Mouse (Mus musculus) cerebellum, adult 2 months (tissue): ENCODE data around the gene Isoc2a.

Experiments
- CTCF ChIP-seq: fragments of 200-500 bp; IDR thresholded peaks from 2 replicates; pipeline ENCODE4 v1.5.1; 2011; ENCODE audit warnings: low read depth, mild to moderate bottlenecking, control low read depth, low read length, moderate library complexity, borderline replicate concordance; ENCODE audit not compliant: insufficient read depth
- POLR2A ChIP-seq: fragments of 200-500 bp; IDR thresholded peaks from 2 replicates; pipeline ENCODE4 v1.6.1; 2011; ENCODE audit warnings: low read length, control low read depth, borderline replicate concordance; ENCODE audit not compliant: insufficient read depth

DNA sequence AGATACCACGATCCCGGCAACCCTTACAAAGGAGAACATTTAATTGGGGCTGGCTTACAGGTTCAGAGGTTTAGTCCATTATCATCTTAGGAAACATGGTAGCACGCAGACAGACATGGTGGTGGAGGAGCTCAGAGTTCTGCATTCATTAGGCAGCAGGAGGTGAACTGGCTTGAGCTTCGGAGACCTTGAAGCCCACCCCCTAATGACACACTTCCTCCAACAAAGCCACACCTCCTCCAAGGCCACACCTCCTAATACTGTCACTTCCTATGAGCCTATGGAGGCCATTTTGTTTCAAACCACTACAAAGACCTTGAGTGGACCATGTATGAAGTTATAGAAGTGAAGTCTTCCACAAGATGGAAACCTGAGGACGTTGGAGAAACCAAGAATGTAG lies 35.3 kb downstream of the Isoc2a start:
- TF ChIP-seq POLR2A = no peak
- no peak for TF ChIP-seq CTCF
